Mouse (Mus musculus): ENCODE measurements around the gene Kcnn1. TPM values are rescaled to one million over a fixed set of nuclear protein-coding genes. Genes with fewer than 3 reads are reported as not detected.

The Kcnn1 gene
- total RNA-seq, 2 experiments from 2014 or later = 11.8 to 14.4 TPM

Small RNA genes within 50 kb of the gene (microRNA-seq; reads per million reads assigned to microRNA genes)
- gene Mir7067 (ENCODE audit: borderline replicate concordance in 2 of 2) = 0 reads per million in 2 experiments
- gene Mir7240 (ENCODE audit: borderline replicate concordance in 2 of 2) = 0 to 0.26 reads per million in 2 experiments

Other genes with a start within 250 kb of the Kcnn1 start
- gene Lrrc25, start 247.1 kb downstream of the Kcnn1 start, total RNA-seq (2021) = under 1 TPM; 0.54 to 0.56 TPM
- gene Gdf15, start 230.8 kb downstream of the Kcnn1 start, total RNA-seq (2021) = under 1 TPM in 1 of 2 experiments, not detected in 1; 0.33 TPM
- 10 to 100 TPM; 18.6 to 22.6 TPM for gene Pgpep1, start 202.9 kb downstream of the Kcnn1 start, total RNA-seq (2021)
- 10 to 100 TPM; 57.7 to 66.0 TPM for gene Lsm4, start 190.0 kb downstream of the Kcnn1 start, total RNA-seq (2021)
- gene Jund, start 164.3 kb downstream of the Kcnn1 start, total RNA-seq (2021) = 10 to 100 TPM; 54.5 to 68.6 TPM
- not detected for gene Iqcn, start 159.8 kb downstream of the Kcnn1 start, total RNA-seq (2021)
- gene Gm3336, start 144.7 kb downstream of the Kcnn1 start, total RNA-seq (2021) = not detected
- gene Pde4c, start 139.5 kb downstream of the Kcnn1 start, total RNA-seq (2021) = 1 to 10 TPM; 1.6 to 2.3 TPM
- gene Rab3a, start 108.6 kb downstream of the Kcnn1 start, total RNA-seq (2021) = 10 to 100 TPM; 40.0 to 40.4 TPM
- 10 to 100 TPM; 19.6 to 25.6 TPM for gene Mpv17l2, start 102.3 kb downstream of the Kcnn1 start, total RNA-seq (2021)
- 10 to 100 TPM; 13.1 to 18.7 TPM for gene Pik3r2, start 86.5 kb downstream of the Kcnn1 start, total RNA-seq (2021)
- 1 to 10 TPM; 2.4 to 3.4 TPM for gene Mast3, start 58.2 kb downstream of the Kcnn1 start, total RNA-seq (2021)
- not detected for gene Il12rb1, start 54.8 kb downstream of the Kcnn1 start, total RNA-seq (2021)
- gene Arrdc2, start 23.5 kb downstream of the Kcnn1 start, total RNA-seq (2021) = 10 to 100 TPM; 21.7 to 39.3 TPM
- 10 to 100 TPM; 58.3 to 58.8 TPM for gene Ccdc124, start 10.7 kb upstream of the Kcnn1 start, total RNA-seq (2021)
- gene Slc5a5, start 29.5 kb upstream of the Kcnn1 start, total RNA-seq (2021) = not detected
- gene Rpl18a, start 34.2 kb upstream of the Kcnn1 start, total RNA-seq (2021) = 100 to 1,000 TPM; 829 to 878 TPM
- gene Map1s, start 42.7 kb upstream of the Kcnn1 start, total RNA-seq (2021) = 10 to 100 TPM; 11.6 to 11.7 TPM